Mouse (Mus musculus): ENCODE data around the gene Serac1. TPM values are rescaled to one million over a fixed set of nuclear protein-coding genes. Genes with fewer than 3 reads are reported as not detected.

Gene Serac1
- polyA plus RNA-seq, 1 experiment from 2014 or later: 5.6 TPM

Other genes starting within 250 kb of the Serac1 start
- gene Snx9, start 238.4 kb downstream of the Serac1 start, polyA plus RNA-seq (2015; fragmentation: Nextera tagmentation; extraction: Ambion mirVana): 34.8 and 36.4 TPM in 2 replicates
- 3.2 and 3.8 TPM in 2 replicates for gene Synj2, start 138.5 kb downstream of the Serac1 start, polyA plus RNA-seq (2015; fragmentation: Nextera tagmentation; extraction: Ambion mirVana)
- 166 and 184 TPM in 2 replicates for gene Gtf2h5, start within 50 bp of the Serac1 start, polyA plus RNA-seq (2015; fragmentation: Nextera tagmentation; extraction: Ambion mirVana)
- gene Tulp4, start 26.7 kb upstream of the Serac1 start, polyA plus RNA-seq (2015; fragmentation: Nextera tagmentation; extraction: Ambion mirVana): 74.3 and 75.0 TPM in 2 replicates
- 12.9 and 14.4 TPM in 2 replicates for gene Tmem181a, start 177.1 kb upstream of the Serac1 start, polyA plus RNA-seq (2015; fragmentation: Nextera tagmentation; extraction: Ambion mirVana)
- gene Dynlt1a, start 237.8 kb upstream of the Serac1 start, polyA plus RNA-seq (2015; fragmentation: Nextera tagmentation; extraction: Ambion mirVana): 14.7 and 16.3 TPM in 2 replicates

Data from kidney, embryonic 15.5 days (tissue).